Mouse (Mus musculus): Measurements from ENCODE around the gene Vps33a.
A peak's percentile ranks its signal among the peaks of the same experiment; 100 is the strongest.
"Not testable (repeated sequence)": the region's sequence is repeated elsewhere in the genome, so short reads cannot be mapped to it uniquely, and the experiment has no call there.

The Vps33a gene

DNA sequence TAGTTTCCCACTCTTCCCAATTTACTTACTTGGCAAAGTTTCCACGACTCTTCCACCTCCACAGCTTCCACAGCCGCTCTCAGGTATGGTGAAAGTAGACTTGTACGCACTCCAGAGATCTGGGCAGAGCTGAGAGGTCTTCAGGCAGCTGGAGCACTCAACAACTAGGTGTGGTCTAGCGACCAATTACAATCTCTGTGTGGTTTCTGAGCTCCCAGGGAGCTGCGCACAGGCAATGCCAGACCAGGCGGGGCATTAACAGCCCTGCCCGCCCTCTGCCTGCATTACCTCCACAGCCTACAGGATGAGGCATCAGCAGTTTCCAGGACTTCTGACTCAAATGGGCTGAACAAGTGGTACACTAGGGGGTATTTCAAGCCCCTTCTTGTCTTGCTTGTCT, 47.6 kb downstream of the Vps33a start, which contains the start of gene Gm49027:
Gene Gm49027, minus strand, starts transcription at position 208 of the 400 bp plus-strand sequence.
- no peak for DNase-seq (ENCODE audit: extremely low read depth, low read depth)

DNA sequence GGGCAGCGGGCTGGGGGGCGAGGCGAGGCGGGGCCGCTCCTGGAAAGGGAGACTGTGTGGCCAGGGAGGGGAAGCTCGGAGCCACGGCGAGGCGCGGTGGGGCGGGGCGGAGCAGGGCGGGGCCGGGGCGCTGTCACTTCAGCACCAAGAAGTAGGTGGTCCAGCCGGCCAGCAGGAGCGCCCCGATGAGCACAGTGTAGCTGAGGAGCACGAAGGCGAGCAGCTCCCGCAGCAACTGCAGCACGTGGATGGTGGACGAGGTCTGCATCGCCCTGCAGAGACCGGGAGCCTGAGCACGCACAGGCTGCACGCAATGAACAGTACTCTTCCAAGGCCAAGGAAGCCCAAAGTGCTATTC, 48.5 kb downstream of the Vps33a start:
- peak; percentile 38 for DNase-seq (ENCODE audit: extremely low read depth, low read depth)

DNA sequence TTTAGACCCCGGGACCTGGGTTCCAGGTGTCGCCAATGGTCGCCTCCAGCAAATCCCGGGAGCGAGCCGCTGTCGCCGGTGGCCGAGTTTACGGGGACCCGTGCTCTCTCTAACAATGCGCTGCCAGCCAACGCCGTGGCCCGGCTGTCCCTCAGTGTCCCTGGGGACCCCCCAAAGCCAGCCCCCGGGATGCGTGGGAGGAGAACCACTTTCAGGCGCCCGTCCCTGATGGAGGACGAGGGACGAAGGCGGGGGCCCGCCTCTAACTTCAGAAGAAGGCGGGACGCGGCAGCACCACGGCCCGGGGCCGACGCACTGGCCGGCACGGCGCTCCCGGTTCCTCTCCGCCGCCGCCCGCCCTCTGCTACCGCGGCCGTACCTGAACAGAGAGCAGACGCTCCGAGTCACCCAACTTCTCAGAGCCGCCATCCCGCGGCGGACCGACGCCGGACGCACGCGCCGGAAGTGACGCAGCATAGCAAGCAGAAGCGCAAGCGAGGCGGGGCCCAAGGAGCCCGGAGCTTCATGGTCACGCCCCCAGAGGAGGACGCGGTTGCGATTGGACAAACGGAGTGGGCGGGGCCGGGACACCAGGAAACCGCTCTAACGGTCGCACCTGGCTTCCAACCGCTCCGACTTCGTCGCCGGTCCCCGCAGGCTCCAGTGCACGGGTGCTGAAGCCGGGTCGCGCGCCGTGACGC, 49.0 kb downstream of the Vps33a start, which contains the start of gene Diablo:
Gene Diablo, minus strand, starts transcription at position 485 of the 701 bp plus-strand sequence.
- DNase-seq (ENCODE audit: extremely low read depth, low read depth) = peak; percentile 80

- no peak for DNase-seq (ENCODE audit: extremely low read depth, low read depth)
These were observed 50.7 kb downstream of the Vps33a start for GRCm38 (mm10) chr5:123522166-123522565.

DNA sequence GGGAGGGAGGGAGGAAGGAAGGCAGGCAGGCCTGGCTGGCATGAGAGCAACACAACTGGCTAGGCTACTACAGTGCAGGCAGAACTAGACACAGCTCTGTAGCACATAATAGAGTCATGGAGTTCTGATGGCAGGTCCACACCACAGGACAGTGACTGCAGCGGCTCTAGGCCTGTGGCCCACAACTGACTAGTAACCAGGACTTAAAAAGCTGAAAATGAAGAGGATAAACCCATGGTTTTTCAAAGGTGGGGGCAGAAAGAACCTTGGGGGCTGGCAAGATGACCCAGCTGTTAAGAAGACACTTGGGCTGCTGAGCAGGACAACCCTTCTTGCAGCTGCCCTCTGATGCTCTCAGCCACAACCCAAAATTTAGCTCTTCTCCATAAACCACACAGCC, 51.2 kb downstream of the Vps33a start:
- no peak for DNase-seq (ENCODE audit: extremely low read depth, low read depth)

GRCm38 (mm10) chr5:123520666-123521065, 52.2 kb downstream of the Vps33a start:
- no peak for DNase-seq (ENCODE audit: extremely low read depth, low read depth)

GRCm38 (mm10) chr5:123514871-123515270, 58.0 kb downstream of the Vps33a start:
- DNase-seq (ENCODE audit: extremely low read depth, low read depth) = no peak

DNA sequence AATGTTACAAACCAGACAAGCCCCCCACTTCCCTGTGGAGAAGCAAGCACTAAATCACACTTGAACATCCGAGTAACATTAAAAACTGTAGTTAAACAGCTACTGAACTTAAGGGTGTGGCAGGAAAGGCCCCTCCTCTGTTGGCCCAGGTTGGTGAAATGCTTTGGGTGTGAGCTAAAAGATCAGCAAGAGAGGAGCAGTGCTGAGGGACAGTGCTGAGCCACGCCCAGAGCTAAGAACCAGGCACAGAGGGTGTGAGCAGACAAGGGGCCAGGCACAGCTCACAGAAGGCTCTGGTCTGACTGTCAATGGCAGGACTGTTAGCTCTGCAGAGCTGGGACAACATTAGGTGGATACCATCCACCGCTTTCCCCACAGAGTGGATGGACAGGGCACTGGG, 60.7 kb downstream of the Vps33a start:
- no peak for DNase-seq (ENCODE audit: extremely low read depth, low read depth)

DNA sequence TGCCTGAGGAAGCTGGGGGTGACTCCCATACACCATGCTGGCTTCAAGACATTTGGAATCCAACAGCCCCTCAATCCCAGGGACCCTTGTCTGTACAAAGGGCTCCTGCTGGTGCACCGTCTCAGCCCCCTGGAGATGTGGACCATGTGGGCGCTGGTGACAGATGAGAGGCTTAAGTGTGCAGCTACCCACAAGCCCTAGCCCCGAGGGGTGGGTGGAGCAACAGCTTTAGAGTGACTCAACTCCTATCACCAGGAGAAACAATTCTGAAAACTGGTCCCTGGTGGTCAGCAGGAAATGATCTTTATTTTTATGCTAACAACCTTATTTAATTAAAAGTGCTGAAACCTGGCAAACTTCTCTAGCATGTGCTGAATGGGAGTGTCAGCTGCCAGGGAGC, 61.4 kb downstream of the Vps33a start:
- DNase-seq (ENCODE audit: extremely low read depth, low read depth) = not testable (repeated sequence)

DNA sequence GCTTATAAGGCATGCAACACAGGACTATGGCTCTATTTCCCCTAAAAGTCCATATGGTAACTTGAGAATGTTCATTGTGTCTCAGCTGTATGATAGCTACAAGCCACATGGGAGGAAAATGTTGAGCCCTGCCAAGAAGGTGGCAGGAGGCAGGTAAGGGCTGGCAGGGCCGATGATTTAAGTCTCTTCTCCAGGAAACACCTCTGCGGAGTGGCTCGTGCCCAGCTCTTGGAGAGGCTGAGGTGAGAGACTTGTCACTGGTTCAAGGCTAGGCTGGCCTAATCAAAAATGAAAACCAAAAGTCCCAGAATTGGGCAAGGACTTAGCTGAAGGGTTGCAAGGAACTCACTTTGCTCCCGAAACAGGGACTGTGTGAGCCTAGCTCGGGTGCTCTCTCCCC, 62.7 kb downstream of the Vps33a start, which contains the start of gene B3gnt4:
Gene B3gnt4, plus strand, starts transcription at position 301 of the 400 bp plus-strand sequence.
- no peak for DNase-seq (ENCODE audit: extremely low read depth, low read depth)

GRCm38 (mm10) chr5:123508921-123509320, 63.9 kb downstream of the Vps33a start:
- DNase-seq (ENCODE audit: extremely low read depth, low read depth) = no peak

DNA sequence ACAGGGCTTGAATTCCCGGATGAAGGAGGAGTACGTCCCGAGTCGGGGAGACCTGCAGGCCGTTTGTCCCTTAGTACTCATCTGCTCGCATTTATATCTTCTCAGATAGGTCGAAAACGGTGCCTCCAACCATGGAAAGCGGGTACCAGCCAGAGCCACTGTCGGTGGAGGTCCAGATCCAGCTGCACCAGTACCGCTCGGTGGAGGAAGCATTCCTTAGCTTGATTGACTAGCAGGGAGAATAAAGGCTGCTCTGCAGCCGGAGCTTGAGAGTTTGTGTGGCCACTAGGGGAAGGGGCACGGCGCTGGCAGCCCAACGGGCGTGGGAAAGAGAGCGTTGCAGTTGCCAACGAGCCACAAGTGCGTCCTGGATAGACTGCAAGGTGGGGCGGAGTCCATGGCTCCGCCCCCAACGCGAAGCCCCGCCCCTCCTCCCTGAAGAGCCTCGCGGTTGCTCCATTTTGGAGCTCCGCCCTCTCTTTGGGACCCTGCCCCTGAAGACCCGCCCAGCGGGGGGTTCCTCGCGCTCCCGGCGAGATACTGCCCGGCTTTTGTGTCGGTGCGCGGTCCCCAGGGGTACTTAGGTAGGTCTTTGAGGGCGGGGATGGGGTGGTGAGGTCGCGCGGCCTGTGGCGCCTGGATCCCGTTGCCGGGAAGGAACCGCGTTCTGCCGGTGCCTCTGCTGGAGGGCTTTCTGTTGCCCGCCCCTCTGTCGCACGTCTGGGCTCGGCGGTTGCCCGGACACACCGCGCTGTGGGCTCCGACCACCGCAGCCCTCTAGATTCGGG, 64.7 kb downstream of the Vps33a start:
- peak; percentile 75 for DNase-seq (ENCODE audit: extremely low read depth, low read depth)

GRCm38 (mm10) chr5:123501973-123502372, 70.9 kb downstream of the Vps33a start:
- DNase-seq (ENCODE audit: extremely low read depth, low read depth) = no peak

GRCm38 (mm10) chr5:123499717-123500116, 73.1 kb downstream of the Vps33a start:
- DNase-seq (ENCODE audit: extremely low read depth, low read depth) = no peak

- DNase-seq (ENCODE audit: extremely low read depth, low read depth) = no peak
These were observed 82.9 kb downstream of the Vps33a start for GRCm38 (mm10) chr5:123489935-123490334.

DNA sequence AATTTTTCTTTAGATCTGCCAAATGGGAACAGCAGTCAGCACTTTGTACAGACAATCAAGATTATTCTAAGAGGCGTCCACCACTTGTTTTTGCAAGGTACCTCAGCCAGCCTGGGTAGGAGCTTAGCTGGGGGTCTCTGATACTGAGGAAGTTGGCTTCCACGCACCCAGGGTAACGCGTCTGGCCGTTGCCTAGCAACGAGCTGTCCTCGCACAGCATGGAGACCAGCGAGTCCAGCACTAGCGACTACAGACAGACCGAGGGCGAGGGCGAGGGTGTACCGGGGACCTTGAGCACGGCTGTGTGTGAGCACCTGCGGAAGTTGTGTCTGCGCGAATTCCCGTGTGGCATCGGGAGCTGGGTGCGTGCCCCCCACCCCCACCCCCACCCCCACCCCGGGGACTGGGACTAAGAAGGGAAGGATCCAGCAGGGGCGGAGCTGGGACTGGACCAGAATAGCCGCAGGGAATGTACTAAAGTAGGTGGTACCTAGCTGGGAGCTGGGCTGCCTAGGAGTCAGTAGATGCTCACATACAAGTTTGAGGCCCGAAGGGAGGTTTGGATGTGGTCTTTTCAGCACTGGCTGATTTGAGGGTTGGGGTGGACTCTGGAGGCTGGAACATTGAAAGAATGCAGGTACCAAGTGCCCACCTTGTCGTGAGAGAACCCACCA, 83.6 kb downstream of the Vps33a start, which contains the start of the genes Lrrc43 and Il31:
Gene Lrrc43, plus strand, starts transcription at position 194 of the 674 bp plus-strand sequence.
Gene Il31, minus strand, starts transcription at position 378 of the 674 bp plus-strand sequence.
- no peak for DNase-seq (ENCODE audit: extremely low read depth, low read depth)

- no peak for DNase-seq (ENCODE audit: extremely low read depth, low read depth)
These were observed 85.0 kb downstream of the Vps33a start for GRCm38 (mm10) chr5:123487659-123488395.
